Mouse (Mus musculus) ovary, postnatal 10 days (tissue): Measurements from ENCODE around the gene Baz2b.
A peak's percentile ranks its signal among the peaks of the same experiment; 100 is the strongest.

ENCODE experiments used
- DNase-seq: peaks from one replicate; pipeline ENCODE4 v3.0.0; 2022; ENCODE audit warnings: low spot score

The Baz2b gene

DNA sequence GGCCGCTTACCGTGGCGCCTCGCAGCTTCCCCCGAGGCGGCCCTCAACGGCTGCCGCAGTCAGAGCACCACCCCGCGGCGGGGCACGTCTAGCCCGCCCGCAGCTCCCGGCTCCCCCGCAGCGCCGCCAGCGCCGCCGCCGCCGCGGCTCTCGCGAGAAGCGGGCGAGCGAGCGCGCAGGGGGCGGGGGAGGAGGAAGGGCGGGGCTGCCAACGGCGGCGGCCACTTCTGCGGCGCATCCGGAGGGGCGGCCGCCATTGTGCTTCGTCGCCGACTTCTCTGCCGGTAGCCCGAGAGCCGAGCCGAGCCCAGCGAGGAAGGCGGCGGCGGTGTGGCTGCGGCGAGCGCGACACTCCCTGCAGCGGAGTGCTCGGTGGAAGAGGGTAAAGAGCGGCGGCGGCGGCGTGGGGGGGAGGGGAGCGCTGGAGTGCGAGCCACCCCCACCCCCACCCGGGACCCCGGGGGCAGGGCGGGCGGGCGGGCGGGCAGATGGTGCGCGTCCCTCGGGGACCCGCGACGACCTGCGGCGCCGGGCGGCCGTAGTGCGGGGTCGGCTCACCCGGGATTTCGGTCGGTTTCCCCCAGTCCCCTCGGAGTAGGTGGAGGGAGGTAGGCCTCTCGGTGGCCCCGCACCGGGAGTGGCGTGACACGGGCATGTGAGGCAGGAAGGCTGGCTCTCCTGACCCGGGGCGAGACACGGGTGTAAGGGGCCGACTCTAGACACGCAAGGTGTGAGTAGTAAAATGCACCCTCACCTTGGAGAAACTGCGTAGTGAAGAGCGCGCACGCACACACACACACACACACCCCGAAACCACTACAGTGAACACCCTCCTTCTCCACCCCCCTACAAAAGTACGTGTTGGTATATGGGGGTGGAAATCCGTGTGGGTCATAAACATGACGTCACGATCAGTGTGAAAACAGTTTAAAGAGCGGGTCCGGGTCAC, at the start of gene Baz2b, which contains the start of gene March7:
Gene Baz2b (minus strand): TSS at position 137 of the 949 bp plus-strand sequence.
Gene March7 (plus strand): TSS at position 185 of the 949 bp plus-strand sequence.
- DNase-seq: peak; percentile 63

GRCm38 (mm10) chr2:60259186-60259585, 49.5 kb upstream of the Baz2b start:
- no peak for DNase-seq

- no peak for DNase-seq
These were observed 47.1 kb upstream of the Baz2b start for GRCm38 (mm10) chr2:60256751-60257150.

- no peak for DNase-seq
These were observed 43.9 kb upstream of the Baz2b start for GRCm38 (mm10) chr2:60253506-60253905.

- DNase-seq: no peak
These were observed 43.1 kb upstream of the Baz2b start for GRCm38 (mm10) chr2:60252782-60253181.

- DNase-seq: no peak
These were observed 24.9 kb upstream of the Baz2b start for GRCm38 (mm10) chr2:60234506-60234905.

- no peak for DNase-seq
These were observed 23.5 kb upstream of the Baz2b start for GRCm38 (mm10) chr2:60233147-60233546.

- DNase-seq: no peak
These were observed 20.7 kb upstream of the Baz2b start for GRCm38 (mm10) chr2:60230361-60230760.

DNA sequence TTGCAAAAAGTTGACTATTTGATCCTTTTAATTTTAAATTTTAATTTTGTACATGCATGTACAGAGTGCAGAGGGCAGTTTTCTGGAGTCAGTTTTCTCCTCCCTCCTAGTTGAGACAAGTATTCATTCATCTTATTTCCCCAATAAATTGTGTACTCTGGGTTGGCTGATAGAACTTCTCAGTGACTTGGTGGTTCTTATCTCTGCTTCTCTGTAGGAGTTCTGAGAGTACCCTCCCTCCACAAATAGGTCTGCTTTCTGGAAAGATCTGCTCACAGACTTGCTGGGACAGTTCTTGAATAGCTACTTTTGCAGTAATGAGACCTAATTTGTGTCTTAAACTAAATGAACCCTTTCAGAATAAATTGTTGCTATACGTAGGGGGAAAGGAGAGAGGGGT, 18.8 kb upstream of the Baz2b start:
- DNase-seq: no peak

DNA sequence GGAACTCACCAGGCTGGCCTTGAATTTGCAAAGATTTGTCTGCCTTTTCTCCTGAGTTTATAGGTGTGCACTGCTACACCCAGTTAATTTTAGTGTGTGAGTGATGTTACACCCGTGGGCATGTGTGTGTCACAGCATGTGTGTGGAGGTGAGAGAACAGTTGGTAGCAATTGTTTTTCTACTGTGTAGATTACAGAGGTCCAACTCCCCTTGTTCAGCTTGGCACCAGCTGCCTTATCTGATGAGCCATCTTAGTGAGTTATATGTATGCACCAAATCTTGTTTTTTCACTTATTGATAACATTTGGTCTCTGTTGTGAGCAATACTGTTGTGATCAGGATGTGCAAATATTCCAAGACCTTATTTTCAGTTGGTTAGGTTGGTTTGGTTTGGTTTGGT, 13.8 kb upstream of the Baz2b start:
- DNase-seq: no peak

DNA sequence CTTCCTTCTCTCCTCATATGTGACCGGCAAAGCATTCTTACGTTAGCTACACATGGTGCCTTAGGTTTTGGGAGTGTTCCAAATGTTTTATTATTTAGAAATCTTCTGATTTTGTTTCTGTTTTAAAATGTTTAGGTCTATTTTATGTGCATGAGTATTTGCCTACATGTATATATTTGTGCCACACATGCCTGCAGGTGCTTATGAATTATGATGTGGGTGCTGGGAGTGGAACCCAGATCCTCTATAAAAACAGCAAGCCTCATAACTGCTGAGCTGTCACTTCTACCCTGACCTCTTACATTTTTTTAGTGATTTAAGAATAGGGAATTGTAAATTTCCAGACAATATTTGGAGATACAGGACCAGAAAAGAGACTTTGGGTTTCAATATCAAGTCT, 12.3 kb upstream of the Baz2b start:
- no peak for DNase-seq

GRCm38 (mm10) chr2:60221236-60221635, 11.6 kb upstream of the Baz2b start:
- DNase-seq: no peak

DNA sequence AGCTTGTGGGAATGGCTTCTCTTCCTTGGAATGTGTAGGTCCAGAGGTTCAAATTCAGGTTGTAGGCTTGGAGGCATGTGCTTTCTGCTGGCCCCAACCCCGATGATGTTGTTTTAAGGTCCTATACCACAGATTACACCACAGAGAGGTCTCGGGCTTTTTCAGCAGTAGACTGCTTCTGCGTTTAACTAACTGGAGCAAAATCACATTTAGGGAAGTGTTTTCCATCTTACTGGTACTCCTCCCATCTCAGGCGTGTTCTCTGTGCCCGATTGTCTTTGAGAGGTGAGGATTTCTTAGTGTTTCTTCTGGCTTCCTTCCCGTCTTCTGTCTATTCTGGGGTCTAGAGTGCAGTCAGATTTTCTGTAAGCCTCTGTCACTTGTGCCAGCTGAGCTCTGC, 8.0 kb upstream of the Baz2b start:
- DNase-seq: no peak

DNA sequence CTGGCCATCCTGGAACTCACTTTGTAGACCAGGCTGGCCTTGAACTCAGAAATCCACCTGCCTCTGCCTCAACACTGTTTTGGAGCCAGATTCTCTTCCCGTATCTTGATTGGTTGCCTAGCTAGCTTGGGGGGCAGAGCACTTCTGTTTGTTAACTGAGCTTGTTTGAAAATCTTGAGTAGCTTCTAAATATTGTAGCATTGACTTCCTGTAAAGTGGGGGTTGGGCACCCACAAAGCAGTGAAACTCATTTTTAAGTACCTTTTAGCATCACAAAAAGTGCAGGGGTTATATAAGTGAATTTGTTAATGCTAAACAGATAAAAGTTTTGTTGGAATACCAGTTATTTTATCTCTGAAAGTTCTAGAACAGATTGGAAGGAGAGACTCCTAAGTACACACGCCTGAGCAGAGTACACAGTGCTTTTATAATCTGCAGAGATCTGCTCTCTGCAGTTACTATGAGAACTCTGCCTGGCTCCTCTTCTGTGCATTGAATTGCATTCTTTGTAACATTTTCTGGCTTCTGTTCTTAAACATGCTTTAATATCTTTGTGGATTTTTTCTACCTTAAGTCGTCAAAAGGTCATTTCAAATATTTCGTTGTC, 7.0 kb upstream of the Baz2b start:
- no peak for DNase-seq

DNA sequence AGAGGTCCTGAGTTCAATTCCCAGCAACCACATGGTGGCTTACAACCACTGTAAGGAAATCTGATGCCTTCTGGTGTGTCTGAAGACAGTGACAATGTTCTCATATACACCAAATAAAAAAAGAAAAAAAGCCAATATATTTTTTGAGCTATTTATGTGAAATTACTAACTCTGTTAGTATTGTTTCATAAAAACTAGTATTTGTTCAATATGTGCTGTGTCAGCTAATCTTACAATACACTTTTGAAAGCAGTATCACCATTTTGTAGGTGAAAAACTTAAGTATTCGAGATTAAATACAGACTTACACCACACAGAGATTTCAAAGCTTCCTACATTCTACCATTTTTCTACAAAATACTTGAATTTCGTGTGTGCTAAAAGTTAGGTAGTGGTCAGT, 5.0 kb upstream of the Baz2b start:
- DNase-seq: no peak

DNA sequence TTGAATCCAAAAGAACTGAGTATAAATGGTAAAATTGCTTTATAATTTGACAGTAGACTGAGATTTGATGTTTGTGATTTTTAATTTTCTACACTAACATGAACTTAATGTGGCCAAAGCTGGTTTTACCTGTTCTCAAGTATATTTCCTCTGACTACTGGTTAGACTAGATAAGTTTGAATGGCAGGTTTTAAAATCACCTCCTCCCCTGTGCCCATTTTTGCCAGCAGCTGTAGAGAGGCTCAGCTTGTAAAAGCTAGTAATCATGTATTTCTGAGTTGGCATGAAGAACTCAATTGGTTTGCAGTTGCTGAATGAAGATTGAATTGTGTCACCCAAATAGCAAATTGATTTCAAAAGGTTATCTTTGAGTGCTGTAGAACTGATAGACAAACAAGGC, 2.8 kb upstream of the Baz2b start:
- DNase-seq: no peak

- DNase-seq: no peak
These were observed 1.2 kb upstream of the Baz2b start for GRCm38 (mm10) chr2:60210821-60211220.

DNA sequence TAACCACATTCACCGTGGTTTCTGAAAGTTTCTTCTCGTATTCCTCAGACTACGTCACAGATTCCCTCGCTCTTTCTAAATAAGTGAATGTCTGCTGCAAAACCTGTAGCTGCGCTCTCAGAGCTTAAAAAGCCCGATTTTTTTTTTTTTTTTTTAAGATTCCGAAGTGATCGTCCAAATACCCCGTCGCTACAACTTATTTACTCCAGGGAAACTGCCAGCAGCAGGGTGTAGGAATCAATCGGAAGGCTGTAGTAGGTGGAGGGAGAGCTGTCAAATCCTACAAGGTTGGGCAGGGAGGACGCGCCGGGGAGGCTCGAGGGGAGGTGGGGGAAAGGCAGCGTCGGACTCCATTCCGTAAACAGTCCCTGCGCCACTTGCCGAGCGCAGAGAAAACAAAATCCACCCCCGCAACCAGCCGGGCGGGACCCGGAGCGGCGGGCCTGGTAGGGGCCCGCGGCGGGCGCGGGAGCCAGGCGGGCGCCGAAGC, 472 bp downstream of the Baz2b start:
- peak; percentile 31 for DNase-seq

- no peak for DNase-seq
These were observed 3.8 kb downstream of the Baz2b start for GRCm38 (mm10) chr2:60205795-60206194.

GRCm38 (mm10) chr2:60204162-60204561, 5.5 kb downstream of the Baz2b start:
- DNase-seq: no peak

- no peak for DNase-seq
These were observed 5.9 kb downstream of the Baz2b start for GRCm38 (mm10) chr2:60203733-60204132.

- DNase-seq: no peak
These were observed 6.6 kb downstream of the Baz2b start for GRCm38 (mm10) chr2:60202900-60203530.

GRCm38 (mm10) chr2:60200667-60201066, 9.0 kb downstream of the Baz2b start:
- DNase-seq: no peak
